ENCODE assay signal across 8 mouse cellular contexts in the genomic region with DNA sequence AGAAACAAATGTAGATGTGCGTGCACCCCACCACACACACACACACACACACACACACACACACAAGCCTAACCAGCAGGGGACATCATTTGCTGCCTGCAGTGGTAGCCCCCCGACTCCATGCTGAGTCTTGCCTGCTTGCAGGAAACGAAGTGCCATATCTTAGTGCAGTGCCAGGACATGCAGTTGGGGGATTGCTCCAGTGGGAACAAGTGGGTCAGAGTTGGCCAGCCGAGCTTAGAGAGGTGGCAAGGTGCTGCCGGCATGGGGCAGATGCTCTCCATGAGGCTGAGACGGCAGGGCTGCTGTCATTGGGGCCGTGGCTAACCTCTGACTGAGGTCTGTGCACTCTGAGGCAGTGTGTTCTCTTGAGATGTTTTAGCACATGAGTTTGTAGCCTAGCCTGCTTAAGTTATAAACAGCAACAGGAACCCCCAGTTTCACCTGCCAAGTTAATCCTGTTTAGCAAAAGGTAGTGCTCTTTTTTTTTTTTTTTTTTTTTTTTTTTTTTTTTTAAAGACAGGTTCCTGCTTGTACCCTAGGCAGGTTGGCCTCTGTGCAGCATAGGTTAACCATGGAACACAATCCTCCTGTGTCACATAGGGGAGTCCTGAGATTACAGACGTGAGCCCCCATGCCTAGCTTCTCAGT. TPM values are rescaled to one million over a fixed set of nuclear protein-coding genes. Genes with fewer than 3 reads are reported as not detected.
DNase-seq lines count a peak whose midpoint lies in the region; ATAC-seq and TF ChIP-seq lines count a peak whose summit lies in the region.

No protein-coding gene starts in this region.

- dilution Hi-C loops in CH12.LX (cut with MboI; ENCODE audit: extremely low pct_ligation_motif_present, extremely low pct_unique_long_range_greater_than_20kb, low sequenced_read_pairs) = no loop called here

- no peak; the same call in 1 of the 2 replicates for TF ChIP-seq POLR2A in CH12.LX (IDR thresholded peaks at IDR 0.05; ENCODE audit: low read depth, low read length)

- no peaks in the 10 kb centered on the region for H3K9me3 ChIP-seq in heart, embryonic 12.5 days (replicated peaks)
- no peaks in the 10 kb centered on the region for H3K9me3 ChIP-seq in CH12.LX (replicated peaks; ENCODE audit: low read length)
- H3K9me3 ChIP-seq in forebrain, embryonic 14.5 days (replicated peaks; ENCODE audit: control insufficient read depth, low read length) = no peaks in the 10 kb centered on the region

- ATAC-seq in heart, embryonic 12.5 days (ENCODE audit: insufficient number of reproducible peaks, low FRiP score) = no peak
- no peak for ATAC-seq in forebrain, embryonic 14.5 days

- H3K27ac ChIP-seq in heart, embryonic 12.5 days (ENCODE audit: poor library complexity, severe bottlenecking) = no peak overlapping the region
- H3K27ac ChIP-seq in CH12.LX (ENCODE audit: insufficient read depth, low read depth) = peak overlapping the region; percentile 66
- H3K27ac ChIP-seq in forebrain, embryonic 14.5 days (ENCODE audit: low read depth, low read length) = no peak overlapping the region
- H3K27ac ChIP-seq in macrophage = peak overlapping the region; percentile 100

- no peak overlapping the region; the same call in 1 of the 2 replicates for H3K9ac ChIP-seq in heart, embryonic 12.5 days
- H3K9ac ChIP-seq in CH12.LX (ENCODE audit: insufficient read depth, low read depth) = peak overlapping the region; percentile 67
- H3K9ac ChIP-seq in forebrain, embryonic 14.5 days (ENCODE audit: low read length) = peak overlapping the region; percentile 37

- H3K79me2 ChIP-seq in CH12.LX (replicated peaks; ENCODE audit: control insufficient read depth, extremely low read depth, insufficient read depth, poor library complexity, severe bottlenecking) (peaks cover 69% of the 10 kb centered on the region), macrophage (ENCODE audit: inconsistent target) (peaks cover 99% of the 10 kb centered on the region)

- WGBS in heart, embryonic 12.5 days = 70% methylated on average over 8 of the region's 8 CpGs
- 70% methylated on average over 8 of the region's 8 CpGs for WGBS in forebrain, embryonic 14.5 days
- WGBS in macrophage (ENCODE audit: missing documents) = 56% methylated on average over 7 of the region's 8 CpGs

- H3K4me1 ChIP-seq in heart, embryonic 12.5 days (replicated peaks) = peaks cover 49% of the 10 kb centered on the region
- peaks cover 12 to 56% of the 10 kb centered on the region in 2 experiments for H3K4me1 ChIP-seq in CH12.LX (ENCODE audit: control insufficient read depth in 1 of 2, insufficient read depth in 2 of 2)
- H3K4me1 ChIP-seq in forebrain, embryonic 14.5 days (ENCODE audit: control insufficient read depth, insufficient read depth, low read length) = peaks cover 44% of the 10 kb centered on the region

- no peak overlapping the region for H3K4me3 ChIP-seq in heart, embryonic 12.5 days
- peak overlapping the region; percentile 86 to 100 (median 93) for H3K4me3 ChIP-seq in CH12.LX (replicated peaks in 1 of 3; ENCODE audit: low read depth in 2 of 3, low read length in 2 of 3, poor library complexity in 1 of 3)
- peak overlapping the region; percentile 56; the same call in 1 of the 2 replicates for H3K4me3 ChIP-seq in forebrain, embryonic 14.5 days (ENCODE audit: low read depth, low read length)
- peak overlapping the region; percentile 93 for H3K4me3 ChIP-seq in macrophage (ENCODE audit: inconsistent target)

- peaks cover 3% of the 10 kb centered on the region; the same call in 1 of the 2 replicates for H3K36me3 ChIP-seq in heart, embryonic 12.5 days
- H3K36me3 ChIP-seq in CH12.LX (replicated peaks in 1 of 2; ENCODE audit: control insufficient read depth in 1 of 2, insufficient read depth in 1 of 2, low read length in 1 of 2) (peaks cover 0 to 16% of the 10 kb centered on the region in 2 experiments), macrophage (ENCODE audit: inconsistent target) (no peaks in the 10 kb centered on the region)
- no peaks in the 10 kb centered on the region for H3K36me3 ChIP-seq in forebrain, embryonic 14.5 days (ENCODE audit: control insufficient read depth, insufficient read depth, low read length)

- no peak for DNase-seq in heart, adult 9 months (ENCODE audit: low spot score in 2 of 2)
- DNase-seq in CH12.LX (ENCODE audit: extremely low read depth) = no peak
- DNase-seq in forebrain, embryonic 14.5 days (ENCODE audit: low spot score) = no peak
- DNase-seq in retina, embryonic 14.5 days (ENCODE audit: low spot score) = no peak
- no peak for DNase-seq in gastrocnemius, postnatal 25 days
- no peak for DNase-seq in spleen, adult 12 weeks (ENCODE audit: low spot score)

- no peaks in the 10 kb centered on the region for H3K27me3 ChIP-seq in heart, embryonic 12.5 days (replicated peaks)
- H3K27me3 ChIP-seq in CH12.LX (replicated peaks) = no peaks in the 10 kb centered on the region
- H3K27me3 ChIP-seq in forebrain, embryonic 14.5 days (replicated peaks; ENCODE audit: control insufficient read depth, insufficient read depth, low read length) = no peaks in the 10 kb centered on the region

- TF ChIP-seq EP300 in CH12.LX (IDR thresholded peaks at IDR 0.05; ENCODE audit: low read length) = no peak

- in situ Hi-C loops in CH12.LX (cut with MboI; ENCODE audit: low pct_ligation_motif_present, low pct_unique_long_range_greater_than_20kb, low sequenced_read_pairs) = no loop called here

- H3K4me2 ChIP-seq in heart, embryonic 12.5 days = peak overlapping the region; percentile 96
- peak overlapping the region; percentile 74 for H3K4me2 ChIP-seq in CH12.LX (ENCODE audit: insufficient read depth, low read depth, poor library complexity, severe bottlenecking)
- H3K4me2 ChIP-seq in forebrain, embryonic 14.5 days (ENCODE audit: low read length) = peak overlapping the region; percentile 77

- TF ChIP-seq RAD21 in CH12.LX (IDR thresholded peaks at IDR 0.05; ENCODE audit: low read depth, low read length) = no peak

- no peak for TF ChIP-seq CTCF in CH12.LX (conservative IDR thresholded peaks at IDR 0.05 in 1 of 2, IDR thresholded peaks at IDR 0.05 in 1 of 2; ENCODE audit: low read depth in 2 of 2, low read length in 2 of 2)

TF ChIP-seq in CH12.LX, 34 proteins besides CTCF, POLR2A, EP300 and RAD21:
- TF ChIP-seq UBTF (IDR thresholded peaks at IDR 0.05; ENCODE audit: low read depth, low read length) (no peak), JUN (IDR thresholded peaks at IDR 0.05; ENCODE audit: insufficient read depth, low read depth, low read length) (no peak), SIN3A (IDR thresholded peaks at IDR 0.05; ENCODE audit: low read length) (peak; percentile 46; the same call in 1 of the 2 replicates), BHLHE40 (IDR thresholded peaks at IDR 0.05; ENCODE audit: low read depth, low read length) (no peak), TBP (conservative IDR thresholded peaks at IDR 0.05; ENCODE audit: low read depth, low read length) (no peak), ZNF384 (IDR thresholded peaks at IDR 0.05; ENCODE audit: low read depth, low read length) (peak; percentile 93), MAZ (IDR thresholded peaks at IDR 0.05; ENCODE audit: low read depth, low read length) (0 out of 2 replicates have a peak, but pooled peaks have one; percentile 12), IRF4 (IDR thresholded peaks at IDR 0.05; ENCODE audit: low read depth, low read length) (no peak), NRF1 (IDR thresholded peaks at IDR 0.05; ENCODE audit: low read depth, low read length) (no peak), RCOR1 (conservative IDR thresholded peaks at IDR 0.05; ENCODE audit: low read depth, low read length) (no peak), ZKSCAN1 (IDR thresholded peaks at IDR 0.05; ENCODE audit: borderline replicate concordance, low read depth, low read length) (no peak), NELFE (IDR thresholded peaks at IDR 0.05; ENCODE audit: low read depth, low read length) (0 out of 2 replicates have a peak, but pooled peaks have one; percentile 17)

RNA-seq across cellular contexts. Expression of a gene that starts 2.0 kb away (rescaled TPM):
- polyA plus RNA-seq in heart, embryonic 12.5 days (2016; fragmentation: Nextera tagmentation; extraction: Ambion mirVana) = 95.6 and 100.0 TPM in 2 replicates
- total RNA-seq in CH12.LX (2012; rRNA removed) (300 and 318 TPM in 2 replicates), CH12.LX (2014; rRNA removed) (223 and 251 TPM in 2 replicates)
- polyA plus RNA-seq in CH12.LX (2012; ENCODE audit: insufficient read length, low read depth) (465 and 470 TPM in 2 replicates), macrophage (2018) (12,209 to 20,921 TPM (median 16,354 TPM) in 3 replicates)
- 164 and 170 TPM in 2 replicates for polyA plus RNA-seq in forebrain, embryonic 14.5 days (2014; fragmentation: Nextera tagmentation; extraction: Ambion mirVana)
- total RNA-seq in macrophage (2018; cell fraction: chromatin; rRNA removed) = 1,000 to 10,000 TPM in 22 of 26 experiments, 100 to 1,000 TPM in 4; 715 to 4,323 (median 2,388) TPM
- over 10,000 TPM in 25 of 26 experiments, 1,000 to 10,000 TPM in 1; 9,835 to 25,455 (median 13,887) TPM for total RNA-seq in macrophage (2018; cell fraction: cytosol; rRNA removed)
- total RNA-seq in macrophage (2018; cell fraction: nucleus; rRNA removed) = over 10,000 TPM in 25 of 26 experiments, 1,000 to 10,000 TPM in 1; 4,026 to 20,879 (median 17,761) TPM
- 100 to 1,000 TPM; 590 to 608 TPM for total RNA-seq in gastrocnemius, postnatal 25 days (2021)

Comparison
In these comparisons a context has a peak if more than half of its experiments do, and no peak if none do; other contexts are left out.
1. H3K27ac ChIP-seq: peak in CH12.LX (single experiment) and macrophage (single experiment); none in heart, embryonic 12.5 days (single experiment) and forebrain, embryonic 14.5 days (single experiment).
2. RNA of a gene that starts 2.0 kb away (polyA plus RNA-seq): 12,209 to 20,921 TPM in macrophage; 465 to 470 TPM in CH12.LX, 164 to 170 TPM in forebrain, embryonic 14.5 days and 95.6 to 100.0 TPM in heart, embryonic 12.5 days; every median in the first group is over 10 times any median in the second.
3. Peak in every context shown above with its lines, with median percentiles within 50 percentile points of each other: H3K4me2 ChIP-seq.